In genomic region chr12:17463706-17464105, GRCm38 (mm10) we compare ENCODE assay signal across 11 mouse cellular contexts.
"Had no signal": no experiment of that assay in that cellular context is flagged by ENCODE, and none has a peak within 500 bp of the region (broad histone marks: within the 10 kb centered on the region; RNA-seq: fewer than 3 reads in every experiment).

No protein-coding gene starts in this region.

- DNase-seq: kidney, adult 9 months; kidney, postnatal 36 days; layer of hippocampus, adult 9-11 months; layer of hippocampus, postnatal 36 days; lung, adult 18-20 months; thymus, postnatal 36 days had no signal

- H3K9me3 ChIP-seq: midbrain, embryonic 13.5 days had no signal

- H3K27ac ChIP-seq: kidney, postnatal 0 days; limb, embryonic 13.5 days; liver, embryonic 14.5 days; midbrain, embryonic 13.5 days; stomach, postnatal 0 days had no signal

- ATAC-seq: midbrain, embryonic 13.5 days had no signal

- H3K4me3 ChIP-seq: limb, embryonic 13.5 days; midbrain, embryonic 13.5 days had no signal

- H3K4me2 ChIP-seq: limb, embryonic 13.5 days; midbrain, embryonic 13.5 days had no signal

- H3K36me3 ChIP-seq: limb, embryonic 13.5 days; midbrain, embryonic 13.5 days had no signal

- H3K27me3 ChIP-seq: limb, embryonic 13.5 days; midbrain, embryonic 13.5 days had no signal

- H3K4me1 ChIP-seq: limb, embryonic 13.5 days; midbrain, embryonic 13.5 days had no signal

- H3K9ac ChIP-seq: limb, embryonic 13.5 days; liver, embryonic 14.5 days; midbrain, embryonic 13.5 days had no signal
